Mouse (Mus musculus) frontal cortex, postnatal 36 days (tissue): Measurements from ENCODE around the gene Pigl.
"Not testable (repeated sequence)": the region's sequence is repeated elsewhere in the genome, so short reads cannot be mapped to it uniquely, and the experiment has no call there.

Experiments used
- DNase-seq, 2 experiments: peaks; one replicate each; pipeline ENCODE4 v3.0.0; 2022; ENCODE audit warnings: low spot score in 2 of 2

The Pigl gene

DNA sequence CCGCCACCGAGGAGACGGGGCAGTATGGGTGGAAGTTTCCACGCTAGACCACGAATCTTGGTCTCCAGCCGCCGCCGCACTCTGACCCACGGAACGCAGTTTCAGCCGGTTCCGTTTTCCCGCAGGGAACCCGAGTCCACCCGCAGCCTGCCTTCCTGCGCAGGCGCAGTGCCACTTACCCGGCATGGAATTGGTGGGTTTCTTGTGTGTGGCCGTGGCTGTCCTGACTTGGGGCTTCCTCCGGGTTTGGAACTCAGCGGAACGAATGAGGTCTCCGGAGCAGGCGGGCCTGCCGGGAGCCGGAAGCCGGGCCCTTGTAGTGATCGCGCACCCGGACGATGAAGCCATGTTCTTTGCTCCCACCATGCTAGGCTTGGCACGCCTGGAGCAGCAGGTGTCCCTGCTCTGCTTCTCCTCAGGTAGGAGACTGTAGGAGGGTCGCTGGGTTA lies at the start of gene Pigl, which contains the start of gene Ncor1:
TSS of gene Pigl (plus strand) at position 185 of the 449 bp plus-strand sequence.
TSS of gene Ncor1 (minus strand) at position 266 of the 449 bp plus-strand sequence.
- DNase-seq: peak; percentile 85 to 90

GRCm38 (mm10) chr11:62408848-62409247 lies 49.4 kb upstream of the Pigl start:
- peak in 1 of 2 experiments; percentile 10 for DNase-seq

DNA sequence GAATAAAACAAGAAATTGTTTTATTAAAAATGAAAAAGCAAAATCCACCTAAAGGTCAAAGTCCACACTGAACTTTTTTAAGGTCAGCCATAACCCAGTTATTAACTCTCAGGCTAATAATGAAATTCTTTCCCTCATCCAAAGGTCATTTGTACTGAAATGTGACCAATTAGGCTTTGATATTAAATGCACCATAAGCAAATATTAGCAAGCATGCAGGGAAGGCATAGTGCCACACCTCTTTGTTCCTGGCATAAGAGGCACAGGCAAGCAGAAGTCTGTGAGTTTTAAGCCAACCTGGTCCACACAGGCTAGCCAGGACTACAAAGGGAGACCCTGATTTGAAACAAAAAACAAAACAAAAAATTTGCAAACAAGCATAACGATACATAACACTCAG lies 48.6 kb upstream of the Pigl start:
- DNase-seq: no peak

- no peak for DNase-seq
Measured at GRCm38 (mm10) chr11:62415026-62415425, 43.2 kb upstream of the Pigl start.

- DNase-seq: no peak
Measured at GRCm38 (mm10) chr11:62424525-62424924, 33.7 kb upstream of the Pigl start.

GRCm38 (mm10) chr11:62426266-62426665 lies 32.0 kb upstream of the Pigl start:
- no peak for DNase-seq

DNA sequence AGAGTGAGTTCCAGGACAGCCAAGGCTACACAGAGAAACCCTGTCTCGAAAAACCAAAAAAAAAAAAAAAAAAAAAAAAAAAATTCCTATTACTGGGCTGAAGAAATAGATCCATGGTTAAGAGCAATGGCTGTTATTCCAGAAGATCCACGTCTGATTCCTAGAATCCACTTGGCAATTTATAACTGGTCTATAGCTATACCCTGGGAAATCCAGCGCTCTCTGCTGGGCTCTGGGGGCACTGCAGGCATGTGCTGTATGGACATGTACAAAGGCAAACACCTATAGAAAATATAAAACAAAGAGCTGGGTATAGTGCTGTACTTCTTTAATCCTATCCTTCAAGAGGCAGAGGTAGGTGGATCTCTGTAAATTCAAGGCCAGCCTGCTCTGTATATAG lies 31.2 kb upstream of the Pigl start:
- DNase-seq: no peak

- no peak for DNase-seq
Measured at GRCm38 (mm10) chr11:62432211-62432610, 26.0 kb upstream of the Pigl start.

GRCm38 (mm10) chr11:62440670-62441315 lies 17.5 kb upstream of the Pigl start:
- DNase-seq: no peak

- peak in 1 of 2 experiments; percentile 7 for DNase-seq
Measured at GRCm38 (mm10) chr11:62445799-62446198, 12.5 kb upstream of the Pigl start.

DNA sequence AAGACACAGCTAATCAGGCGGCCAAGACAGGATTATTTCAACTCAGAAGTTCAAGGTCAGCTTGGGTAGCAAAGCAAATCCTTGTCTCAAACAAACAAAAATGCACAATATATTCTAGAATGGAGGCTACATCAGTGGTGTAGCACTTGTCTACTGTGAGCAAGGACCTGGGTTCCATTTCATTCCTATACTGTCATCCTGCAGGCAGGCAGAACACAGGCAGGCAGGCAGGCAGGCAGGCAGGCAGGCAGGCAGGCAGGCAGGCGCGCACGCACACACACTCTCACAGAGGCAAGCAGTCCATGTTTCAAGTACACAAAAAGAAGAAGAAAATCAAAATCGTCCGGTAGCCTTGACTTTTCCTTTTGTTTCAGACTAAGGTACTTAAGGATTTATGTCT lies 9.3 kb upstream of the Pigl start:
- no peak for DNase-seq

DNA sequence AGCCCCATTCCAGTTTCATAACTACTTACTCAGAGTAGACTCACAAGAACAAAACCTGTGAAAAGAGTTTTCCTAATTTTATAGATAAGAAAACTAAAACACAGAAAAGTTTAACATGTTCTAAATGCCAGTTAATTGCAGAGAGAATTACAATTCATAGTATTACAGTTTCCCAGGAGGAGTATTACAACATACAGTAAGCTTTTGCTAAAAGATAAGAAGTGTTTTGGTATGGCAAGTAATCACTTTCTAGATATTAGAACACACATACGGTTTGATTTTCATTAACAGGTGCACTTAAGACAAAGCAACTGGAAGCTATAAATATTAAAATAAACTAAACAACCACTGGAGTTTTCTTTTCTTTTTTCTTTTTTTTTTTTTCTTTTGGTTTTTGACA lies 3.1 kb upstream of the Pigl start:
- no peak for DNase-seq

- peak in 1 of 2 experiments; percentile 5 for DNase-seq
Measured at GRCm38 (mm10) chr11:62456021-62456482, 2.2 kb upstream of the Pigl start.

- peak in 1 of 2 experiments; percentile 33 for DNase-seq
Measured at GRCm38 (mm10) chr11:62456483-62457172, 1.6 kb upstream of the Pigl start.

GRCm38 (mm10) chr11:62457241-62457890 lies 894 bp upstream of the Pigl start:
- peak; percentile 84 to 88 for DNase-seq

DNA sequence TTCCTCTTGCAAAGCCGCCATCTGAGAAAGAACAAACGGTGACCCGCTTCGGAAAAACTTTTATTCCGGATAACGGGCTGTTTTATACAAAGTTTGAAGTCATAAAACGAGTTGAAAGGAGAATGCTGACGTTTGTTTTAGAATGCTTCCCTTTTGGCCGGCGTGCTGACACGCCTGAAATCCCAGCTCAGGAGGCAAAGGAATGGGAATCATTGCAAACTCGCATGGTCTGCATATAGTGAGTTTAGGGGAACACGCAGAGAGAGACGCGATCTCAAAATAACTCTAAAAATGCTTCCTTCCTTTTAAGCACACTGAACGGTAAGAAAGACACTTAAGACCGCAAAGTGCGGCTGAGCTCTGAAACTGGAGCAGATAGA lies 379 bp upstream of the Pigl start:
- no peak for DNase-seq

DNA sequence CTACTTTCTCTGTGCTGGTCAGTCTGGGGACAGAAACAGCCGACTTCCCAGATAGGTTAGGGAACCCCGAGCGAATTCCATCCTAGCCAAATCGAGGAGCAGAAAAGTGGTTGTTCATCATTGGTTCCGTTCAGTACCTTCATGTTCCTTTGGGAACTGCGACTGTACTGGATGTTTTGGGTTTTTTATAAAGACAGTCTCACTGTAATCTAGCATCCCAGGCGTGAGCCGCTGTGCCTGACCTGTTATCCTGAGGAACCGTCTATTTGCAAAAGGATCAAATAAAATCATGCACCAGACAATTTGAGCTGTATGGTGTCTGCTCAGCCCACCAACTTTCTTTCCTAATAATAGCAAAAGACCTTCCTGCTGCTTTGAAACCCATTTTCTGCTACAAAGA lies 520 bp downstream of the Pigl start:
- DNase-seq: no peak

GRCm38 (mm10) chr11:62462529-62462928 lies 4.3 kb downstream of the Pigl start:
- DNase-seq: not testable (repeated sequence)

DNA sequence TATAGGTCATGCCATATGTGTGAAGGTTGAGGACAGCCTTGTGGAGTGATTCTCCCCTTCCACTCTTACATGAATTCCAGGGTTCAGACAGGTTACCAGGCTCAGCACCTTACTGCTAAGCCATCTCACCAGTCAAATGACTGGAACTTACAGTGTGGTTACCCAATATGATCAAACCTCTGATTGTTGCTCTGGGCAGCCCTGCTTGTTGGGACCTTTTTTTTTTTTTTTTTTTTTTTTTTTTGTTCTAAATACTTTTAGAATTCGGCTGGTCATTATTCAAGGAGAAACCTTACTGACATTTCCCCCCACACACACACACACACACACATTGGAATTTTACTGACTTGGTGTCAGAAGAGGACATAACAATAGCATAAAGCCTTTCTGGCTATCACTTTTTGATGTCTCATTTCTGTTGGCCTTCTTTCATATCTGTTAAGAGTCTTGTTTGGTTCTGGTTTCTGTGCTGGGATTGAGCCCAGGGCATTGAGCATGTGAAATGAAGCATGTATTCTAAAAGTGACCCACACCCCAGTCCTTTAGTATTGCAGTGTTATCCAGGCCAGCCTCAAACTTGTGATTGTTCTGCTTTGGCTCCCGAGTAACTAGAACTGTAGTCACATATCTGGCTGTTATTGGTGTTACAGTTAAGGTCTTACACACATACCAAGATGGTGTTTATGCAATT lies 5.1 kb downstream of the Pigl start:
- DNase-seq: no peak

- DNase-seq: no peak
Measured at GRCm38 (mm10) chr11:62464696-62465095, 6.4 kb downstream of the Pigl start.

- DNase-seq: no peak
Measured at GRCm38 (mm10) chr11:62465849-62466248, 7.6 kb downstream of the Pigl start.

DNA sequence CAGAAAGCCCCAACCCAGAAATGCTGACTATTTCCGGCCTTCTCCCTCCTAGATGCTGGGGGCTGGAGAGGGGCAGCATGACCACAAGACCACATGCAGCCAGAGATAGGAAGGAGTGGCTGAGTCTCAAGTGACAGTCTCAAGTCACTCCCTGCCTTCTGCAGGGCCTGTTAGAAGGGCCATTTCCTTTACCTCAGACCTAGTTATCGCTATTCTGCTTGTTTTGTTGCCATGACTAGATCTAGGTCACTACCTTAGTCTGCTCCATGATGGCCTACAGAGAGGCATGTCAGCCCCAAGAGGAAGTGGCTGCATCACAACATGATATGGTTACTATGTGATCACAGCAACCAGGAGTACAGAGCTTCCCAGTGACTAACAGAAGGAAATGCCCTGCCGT lies 8.3 kb downstream of the Pigl start:
- no peak for DNase-seq
